Mouse (Mus musculus): ENCODE measurements around the gene Stac3.

GRCm38 (mm10) chr10:127531548-127531947, 30.1 kb downstream of the Stac3 start:
- no peak for TF ChIP-seq CTCF (IDR thresholded peaks at IDR 0.05; ENCODE audit: low read depth)
- TF ChIP-seq EP300 (IDR thresholded peaks at IDR 0.05; ENCODE audit: low read depth): no peak
